Mouse (Mus musculus) MEL (cell line): ENCODE measurements around the gene Vwa3b.

ENCODE experiments used
- CHD1 ChIP-seq: IDR thresholded peaks from 2 replicates; pipeline ENCODE4 v1.6.1; 2012; ENCODE audit warnings: low read depth, mild to moderate bottlenecking, inconsistent platforms, low read length, improper control_type of control experiment
- CTCF ChIP-seq, 3 experiments: IDR thresholded peaks in 2 of 3; conservative IDR thresholded peaks in 1 of 3; 2 replicates each; pipeline ENCODE4 v1.5.1; 2011 to 2012; ENCODE audit warnings: low read length in 3 of 3, low read depth in 2 of 3, mild to moderate bottlenecking in 2 of 3, improper control_type of control experiment in 1 of 3, inconsistent platforms in 1 of 3, mixed read lengths in 1 of 3, moderate library complexity in 1 of 3; ENCODE audit not compliant: control insufficient read depth in 1 of 3, insufficient read depth in 1 of 3, poor library complexity in 1 of 3, severe bottlenecking in 1 of 3
- EP300 ChIP-seq, 2 experiments: IDR thresholded peaks; 2 replicates each; pipeline ENCODE4 v1.6.1; 2011; ENCODE audit warnings: improper control_type of control experiment in 2 of 2, low read length in 2 of 2, low read depth in 1 of 2, mild to moderate bottlenecking in 1 of 2
- GATA1 ChIP-seq: IDR thresholded peaks from 2 replicates; pipeline ENCODE4 v1.6.1; 2011; ENCODE audit warnings: low read depth, low read length, improper control_type of control experiment
- MAFK ChIP-seq: IDR thresholded peaks from 2 replicates; pipeline ENCODE4 v1.6.1; 2011; ENCODE audit warnings: low read depth, mild to moderate bottlenecking, low read length, improper control_type of control experiment, borderline replicate concordance
- MAX ChIP-seq: IDR thresholded peaks from 2 replicates; pipeline ENCODE4 v1.6.1; 2011; ENCODE audit warnings: low read length, improper control_type of control experiment
- POLR2AphosphoS2 ChIP-seq: IDR thresholded peaks from 2 replicates; pipeline ENCODE4 v1.6.1; 2011; ENCODE audit warnings: low read length, improper control_type of control experiment
- ZC3H11A ChIP-seq: IDR thresholded peaks from 2 replicates; pipeline ENCODE4 v1.6.1; 2012; ENCODE audit warnings: low read depth, mild to moderate bottlenecking, inconsistent platforms, low read length, improper control_type of control experiment
- ZKSCAN1 ChIP-seq: IDR thresholded peaks from 2 replicates; pipeline ENCODE4 v1.6.1; 2012; ENCODE audit warnings: low read depth, mild to moderate bottlenecking, inconsistent platforms, low read length, improper control_type of control experiment, moderate library complexity

DNA sequence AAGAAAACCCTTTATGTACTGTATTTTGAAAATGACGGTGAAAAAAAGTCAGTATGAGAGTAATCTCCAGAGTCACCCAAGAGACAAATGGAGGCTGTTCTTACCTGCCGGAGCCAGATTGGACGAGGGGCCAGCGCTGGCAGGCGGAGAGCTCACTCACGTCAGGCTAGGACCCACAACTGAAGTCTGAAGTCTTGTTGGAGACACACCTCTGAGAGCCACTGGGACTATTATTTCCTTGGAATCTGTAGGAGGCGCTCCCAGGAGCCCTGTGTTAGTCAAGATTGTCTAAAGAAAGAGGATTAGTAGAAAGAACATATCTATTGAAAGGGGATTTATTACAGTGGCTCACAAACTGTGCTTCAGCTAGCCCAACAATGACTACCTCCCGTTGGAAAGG, 16.4 kb downstream of the Vwa3b start:
- TF ChIP-seq ZKSCAN1 (no peak), MAFK (no peak), CTCF (IDR thresholded peaks at IDR 0.05 in 2 of 3, conservative IDR thresholded peaks at IDR 0.05 in 1 of 3; ENCODE audit: control insufficient read depth in 1 of 3, insufficient read depth in 1 of 3, low read depth in 2 of 3, low read length in 3 of 3, poor library complexity in 1 of 3, severe bottlenecking in 1 of 3) (no peak), EP300 (IDR thresholded peaks at IDR 0.05; ENCODE audit: low read depth in 1 of 2, low read length in 2 of 2) (no peak), POLR2AphosphoS2 (no peak), MAX (no peak), ZC3H11A (no peak), CHD1 (no peak), GATA1 (no peak)
